Mouse (Mus musculus) layer of hippocampus, adult 8-10 months (tissue): ENCODE measurements at regions not wholly inside any gene's neighbourhood (a gene's known extent, or its start where the extent isn't known, plus 50 kb on each side); places are given as distances from the start of the nearest gene placed in this dataset.

Source experiments
- DNase-seq, 2 experiments: peaks; one replicate each; pipeline ENCODE4 v3.0.0; 2022; ENCODE audit warnings: low spot score in 2 of 2

DNA sequence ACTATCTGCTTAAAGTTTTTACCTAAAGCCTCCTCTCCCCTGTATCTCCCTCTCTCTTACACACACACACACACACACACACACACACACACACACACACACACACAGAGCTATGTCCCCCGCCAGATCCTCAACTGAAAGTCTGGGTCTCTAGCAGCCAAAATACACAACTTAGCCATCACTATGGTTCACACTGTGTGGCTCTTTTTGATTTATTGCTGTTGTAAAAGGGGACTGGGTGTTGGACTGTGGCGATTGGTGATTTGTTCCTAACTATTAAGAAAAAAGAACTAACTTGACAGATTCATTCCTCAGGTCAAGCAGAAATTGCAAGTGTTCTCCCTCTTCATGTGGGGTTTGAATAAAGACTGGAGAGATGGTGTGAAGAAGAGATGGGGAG lies 278.2 kb downstream of the Ccdc91 start:
- no peak for DNase-seq

DNA sequence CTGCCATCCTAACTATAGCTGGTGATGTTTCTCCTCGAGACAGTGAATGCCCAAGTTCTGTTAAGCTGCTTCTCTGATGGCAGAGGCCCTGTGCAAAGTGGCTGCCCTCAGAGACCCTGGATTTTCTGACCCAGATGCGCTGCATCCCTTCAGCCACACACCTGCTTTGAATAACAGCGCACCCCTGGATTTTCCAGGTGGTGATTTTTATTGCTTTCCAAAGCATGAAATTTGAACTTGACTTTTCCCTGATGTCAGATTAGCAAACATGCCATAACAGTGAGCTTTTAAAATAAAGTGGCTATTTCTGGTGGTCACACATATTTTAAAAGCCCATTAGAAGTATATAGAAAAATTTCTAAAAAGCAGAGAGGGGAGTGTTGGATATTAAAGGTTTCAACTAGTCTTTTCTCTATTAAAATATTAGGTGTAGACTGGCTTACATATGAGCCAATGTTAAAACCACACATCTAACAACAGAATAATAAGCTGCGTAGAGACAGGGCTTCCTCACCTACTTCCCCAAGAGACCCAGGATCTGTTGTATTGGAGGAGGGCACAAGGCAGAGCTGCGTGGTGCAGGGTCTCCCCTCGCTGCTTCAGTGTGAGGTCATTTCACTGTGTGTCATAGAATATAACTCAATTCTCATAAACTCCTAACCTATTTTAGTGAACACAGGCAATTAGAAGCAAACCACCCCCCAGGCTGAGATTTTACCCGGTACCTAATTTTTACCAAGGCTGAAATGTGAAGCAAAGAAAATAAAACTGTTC lies 280.3 kb downstream of the Ccdc91 start:
- no peak for DNase-seq

DNA sequence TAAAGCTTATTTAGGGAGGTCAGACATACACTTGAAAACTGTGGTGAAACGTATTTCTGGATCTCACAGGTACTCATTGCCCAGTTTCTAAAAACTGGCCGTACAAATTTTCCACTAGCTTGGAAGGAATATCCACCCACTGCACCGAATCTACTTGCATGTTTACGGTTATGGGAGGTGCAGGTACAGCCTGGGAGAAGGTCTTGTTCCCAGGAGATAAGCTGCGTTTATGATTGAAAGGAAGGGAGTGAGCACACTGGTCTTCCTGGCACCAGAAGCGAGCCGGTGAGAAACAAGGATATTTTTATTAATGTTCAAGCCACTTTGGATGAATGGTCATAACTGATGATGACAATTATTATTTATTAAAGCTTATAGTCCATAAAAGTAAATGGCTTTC lies 283.9 kb downstream of the Ccdc91 start:
- DNase-seq = no peak

DNA sequence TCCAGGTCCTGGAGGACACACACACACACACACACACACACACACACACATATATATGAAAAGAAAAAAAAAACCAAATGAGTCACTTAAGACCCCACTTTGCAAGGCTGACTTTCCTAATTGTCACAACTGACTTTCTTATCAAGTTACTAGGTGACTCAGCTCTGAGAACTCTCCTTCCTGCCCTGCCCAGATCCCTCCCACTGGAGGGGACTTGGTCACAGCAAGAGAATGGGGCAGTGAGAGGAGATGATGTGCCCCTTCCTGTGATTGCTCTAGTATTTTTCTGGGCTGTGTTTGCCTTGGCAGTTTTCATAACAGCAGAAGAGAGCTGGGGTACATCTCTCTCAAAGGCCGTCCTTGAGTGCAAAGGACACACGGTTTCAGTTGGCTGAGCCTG lies 284.5 kb downstream of the Ccdc91 start:
- no peak for DNase-seq

DNA sequence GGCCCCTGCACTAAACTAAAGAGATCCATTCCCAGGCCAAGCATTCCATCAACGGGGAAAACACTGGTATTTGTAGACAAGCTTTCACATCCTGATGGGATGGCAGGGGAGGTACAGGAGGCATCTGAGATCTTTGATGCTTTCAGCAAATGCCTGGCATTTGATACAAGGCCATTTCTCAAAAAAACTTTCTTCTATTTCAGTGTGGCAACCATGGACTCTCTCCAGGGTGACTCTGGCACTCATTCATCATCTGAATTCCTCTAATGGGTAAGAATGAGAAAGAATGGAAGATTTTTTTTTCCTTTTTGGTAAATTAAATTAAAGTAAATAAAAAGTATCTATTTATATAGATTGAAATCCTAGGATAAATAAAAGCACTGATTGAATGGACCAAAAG lies 281.8 kb upstream of the Far2 start:
- no peak for DNase-seq

DNA sequence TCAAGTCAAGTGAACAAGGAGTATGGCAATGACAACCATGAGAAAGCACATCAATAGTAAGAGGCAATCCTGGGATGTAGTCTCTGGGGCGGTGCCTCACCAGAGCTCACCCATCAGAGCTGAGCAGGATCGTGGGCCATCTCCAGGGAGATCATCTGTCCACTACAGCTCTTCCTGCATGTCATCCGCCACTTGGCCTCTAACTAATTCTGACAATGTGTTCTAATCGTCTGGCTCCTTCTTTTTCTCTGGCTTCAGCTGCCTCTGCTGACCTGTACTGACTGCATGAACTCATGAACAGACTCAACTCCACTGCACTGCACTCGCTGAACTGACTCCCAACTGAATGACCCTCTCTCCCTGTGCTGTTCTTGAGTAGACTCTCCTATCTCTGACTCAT lies 277.9 kb upstream of the Far2 start:
- DNase-seq = no peak

DNA sequence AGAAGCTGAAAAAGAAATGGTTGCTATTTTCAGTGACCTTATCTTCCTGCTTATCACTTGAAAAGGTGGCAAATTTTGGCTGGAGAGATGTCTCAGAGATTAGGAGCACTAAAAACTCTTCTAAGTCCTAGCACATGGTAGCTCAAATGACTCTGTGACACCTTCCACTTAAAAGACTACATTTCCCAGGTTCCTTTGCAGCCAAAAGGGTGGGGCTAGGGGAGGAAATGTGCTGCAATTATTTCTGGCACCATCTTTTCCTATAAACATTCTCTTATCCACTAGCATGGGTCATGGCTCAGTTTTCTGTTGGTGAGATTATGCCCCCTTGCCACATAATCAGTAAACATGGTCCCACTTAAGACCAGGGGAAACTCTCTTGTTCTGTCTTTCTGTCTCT lies 277.0 kb upstream of the Far2 start:
- DNase-seq = no peak

DNA sequence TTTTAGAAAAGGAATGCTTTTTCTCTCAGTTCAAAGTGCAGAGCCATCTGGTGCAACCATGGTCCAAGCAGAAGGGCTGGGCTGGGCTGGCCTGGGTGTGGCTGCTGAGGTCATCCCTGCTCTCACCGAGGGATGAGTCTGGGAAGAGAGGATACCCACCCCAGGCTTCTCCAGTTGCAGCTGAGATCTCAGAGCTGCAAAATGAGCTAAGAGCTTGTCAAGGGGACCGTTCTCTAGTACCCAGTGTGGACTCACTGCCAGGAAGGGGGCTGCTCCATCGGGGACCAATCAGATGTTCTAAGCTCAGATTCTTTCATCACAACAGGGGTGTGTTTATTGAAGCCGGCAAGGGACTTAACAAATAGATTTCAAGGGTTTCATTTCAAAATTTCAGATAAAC lies 275.6 kb upstream of the Far2 start:
- no peak for DNase-seq

DNA sequence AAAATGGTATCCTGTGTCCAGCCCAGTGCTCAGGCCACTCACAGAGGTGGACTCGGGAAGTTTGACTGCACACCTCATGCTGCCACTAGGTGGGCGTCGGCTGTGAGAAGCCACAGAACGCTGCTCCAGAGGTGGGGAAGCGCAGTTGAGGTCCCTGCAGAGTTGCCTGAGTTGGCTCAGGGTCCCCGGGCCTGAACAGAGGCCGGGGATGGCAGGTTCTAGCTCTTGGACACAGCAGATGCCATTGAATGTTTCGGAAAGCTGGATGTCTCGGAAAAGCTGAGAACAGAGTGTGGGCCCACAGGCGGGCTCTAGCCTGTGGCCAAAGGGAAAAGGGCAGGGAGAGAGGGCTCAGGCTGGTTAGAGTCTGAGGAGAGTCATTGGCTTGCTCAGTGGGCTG lies 273.2 kb upstream of the Far2 start:
- no peak for DNase-seq

DNA sequence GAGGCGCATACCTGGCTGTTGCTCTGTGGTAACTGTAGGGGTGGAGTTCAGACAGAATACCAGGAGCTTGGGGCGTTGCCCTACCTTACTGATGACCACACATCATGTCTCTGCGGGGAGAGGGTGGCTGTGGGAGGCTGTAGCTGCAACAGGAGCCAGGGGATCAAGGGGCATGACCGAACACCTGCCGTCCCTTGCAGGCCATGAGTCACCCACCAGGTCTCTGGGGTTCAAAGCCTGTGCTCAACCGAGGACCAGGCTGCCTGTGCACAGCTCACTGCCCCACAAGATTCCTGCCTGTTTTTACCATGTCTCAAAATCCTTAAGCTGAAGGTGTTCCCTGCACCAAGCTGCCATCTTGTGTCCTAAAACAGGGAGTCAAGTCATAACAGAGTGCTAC lies 272.4 kb upstream of the Far2 start:
- no peak for DNase-seq

DNA sequence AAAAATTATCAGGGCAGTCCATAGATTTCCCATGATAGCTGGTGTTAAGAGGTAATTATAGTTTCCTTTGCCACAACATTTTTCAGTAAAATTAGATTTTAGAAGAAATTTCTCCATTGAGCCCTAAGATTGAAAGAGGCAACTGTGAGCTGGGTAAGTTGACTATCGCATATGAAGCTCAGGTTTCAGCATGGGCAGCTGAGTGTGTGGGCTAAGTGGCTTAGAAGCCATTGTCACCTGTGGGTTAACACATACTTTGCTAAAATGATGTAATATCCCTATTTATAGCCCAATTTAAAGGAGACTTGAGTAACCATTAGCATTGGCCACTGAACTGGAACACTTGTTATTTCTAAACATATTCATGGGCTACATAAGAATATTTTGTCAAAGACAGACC lies 267.6 kb upstream of the Far2 start:
- DNase-seq = no peak

DNA sequence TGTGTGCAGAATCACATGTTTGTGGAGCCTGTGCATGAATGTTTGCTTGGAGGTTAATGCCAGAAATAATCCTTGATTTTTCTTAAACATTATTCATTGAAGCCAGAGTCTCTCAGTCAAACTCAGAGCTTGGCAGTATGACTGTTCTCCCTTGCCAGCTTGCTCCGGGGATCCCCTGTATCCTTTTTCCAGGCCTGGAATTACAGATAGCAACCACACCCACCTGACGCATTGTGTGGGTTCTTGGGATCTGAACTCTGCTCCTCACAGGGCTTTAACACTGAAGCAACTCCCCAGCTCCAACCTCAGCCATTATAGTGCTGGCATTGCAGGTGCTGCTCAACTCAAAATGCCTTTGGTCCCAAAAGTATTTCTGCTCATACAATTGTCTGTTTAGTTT lies 262.8 kb upstream of the Far2 start:
- no peak for DNase-seq

DNA sequence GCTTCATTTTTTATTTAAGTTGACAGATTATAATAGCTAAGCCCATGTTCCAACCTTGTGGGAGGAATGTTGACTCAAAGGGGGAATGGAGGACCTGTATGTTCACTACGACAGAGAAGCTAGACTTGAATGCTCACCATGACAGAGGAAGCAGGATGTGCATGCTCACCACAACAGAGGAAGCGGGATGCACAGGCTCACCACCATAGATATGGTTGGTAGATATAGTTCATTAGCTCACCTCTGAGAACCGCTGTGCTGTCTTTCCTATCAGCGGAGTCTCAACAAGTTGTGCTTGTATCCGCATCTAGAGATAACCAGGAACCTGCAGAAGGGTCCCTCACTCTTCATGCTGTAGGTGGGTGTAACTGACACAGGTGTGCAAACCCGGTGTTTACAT lies 262.2 kb upstream of the Far2 start:
- DNase-seq = no peak

DNA sequence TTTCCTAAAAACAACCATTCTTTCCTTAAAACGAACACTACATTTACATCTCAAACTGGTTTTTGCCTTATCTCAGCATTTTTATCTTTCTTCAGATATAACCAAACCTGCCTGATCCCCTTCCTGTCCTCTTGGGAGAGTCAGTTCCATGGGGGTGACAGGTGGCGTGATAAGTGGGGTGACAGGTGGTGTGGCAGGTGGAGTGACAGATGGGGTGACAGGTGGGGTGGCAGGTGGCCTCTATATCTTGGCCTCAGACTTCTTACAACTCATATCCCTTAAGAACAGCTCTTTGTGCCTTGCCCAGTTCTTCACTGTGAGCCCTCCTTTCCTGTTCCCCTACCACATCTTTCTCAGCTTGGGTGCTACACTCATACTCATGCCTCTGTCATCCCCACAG lies 259.0 kb upstream of the Far2 start:
- DNase-seq = no peak

DNA sequence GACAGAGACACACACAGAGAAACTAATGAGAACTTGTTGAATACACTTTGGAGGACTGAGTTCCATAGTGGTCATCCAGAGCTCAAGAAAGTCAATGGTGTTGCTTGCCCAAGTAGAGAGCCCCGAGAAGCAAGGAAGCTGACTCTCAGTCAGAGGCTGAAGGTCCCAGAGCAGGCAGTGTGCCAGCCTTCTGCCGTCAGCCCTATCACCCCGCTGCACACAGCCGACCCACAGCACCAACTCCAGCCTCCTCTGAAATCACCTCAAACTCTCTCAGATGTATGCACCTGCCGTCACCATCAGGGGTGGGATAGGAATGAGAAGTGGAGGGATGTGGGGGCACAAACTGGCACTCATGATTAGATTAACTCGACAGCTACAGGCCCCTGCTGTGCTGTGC lies 257.9 kb upstream of the Far2 start:
- DNase-seq = no peak

DNA sequence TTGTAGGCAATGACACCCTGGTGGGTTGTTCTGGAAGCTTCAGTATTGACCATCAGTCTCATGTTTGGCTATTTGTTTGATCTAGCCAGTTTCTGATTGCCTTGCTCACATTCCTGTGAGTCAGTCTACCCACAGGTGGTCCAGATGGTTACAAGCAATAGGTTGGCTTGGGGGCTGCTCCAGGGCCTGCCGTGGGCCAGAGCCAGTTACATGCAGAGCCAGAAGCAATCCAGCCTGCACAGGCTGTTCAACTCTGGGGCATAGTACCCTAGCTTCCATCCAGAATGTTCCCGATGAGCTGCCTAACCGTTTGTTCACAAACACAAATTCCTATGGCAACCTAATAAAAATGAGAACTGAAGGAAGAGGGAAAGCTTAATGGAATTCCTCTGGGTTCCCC lies 253.2 kb upstream of the Far2 start:
- peak in 1 of 2 experiments; percentile 11 for DNase-seq

DNA sequence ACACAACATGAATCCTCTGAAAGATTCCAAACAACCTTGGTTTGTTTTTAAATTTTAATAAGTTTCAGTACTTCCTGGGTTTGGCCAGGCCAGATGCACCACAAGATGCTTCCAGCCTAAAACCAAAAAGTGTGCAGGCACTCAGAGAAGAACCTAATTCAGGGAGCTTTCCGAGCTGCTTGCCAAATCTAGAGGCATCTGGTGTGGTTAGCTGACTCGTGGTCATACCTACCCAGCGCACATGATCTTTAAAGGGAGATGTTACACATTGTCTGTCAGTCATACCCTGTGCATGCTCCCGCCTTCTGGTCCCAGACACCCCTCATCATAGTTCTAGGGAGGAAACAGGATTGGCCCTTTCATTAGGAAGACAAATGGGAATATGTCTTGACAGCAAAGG lies 252.7 kb upstream of the Far2 start:
- DNase-seq = no peak

DNA sequence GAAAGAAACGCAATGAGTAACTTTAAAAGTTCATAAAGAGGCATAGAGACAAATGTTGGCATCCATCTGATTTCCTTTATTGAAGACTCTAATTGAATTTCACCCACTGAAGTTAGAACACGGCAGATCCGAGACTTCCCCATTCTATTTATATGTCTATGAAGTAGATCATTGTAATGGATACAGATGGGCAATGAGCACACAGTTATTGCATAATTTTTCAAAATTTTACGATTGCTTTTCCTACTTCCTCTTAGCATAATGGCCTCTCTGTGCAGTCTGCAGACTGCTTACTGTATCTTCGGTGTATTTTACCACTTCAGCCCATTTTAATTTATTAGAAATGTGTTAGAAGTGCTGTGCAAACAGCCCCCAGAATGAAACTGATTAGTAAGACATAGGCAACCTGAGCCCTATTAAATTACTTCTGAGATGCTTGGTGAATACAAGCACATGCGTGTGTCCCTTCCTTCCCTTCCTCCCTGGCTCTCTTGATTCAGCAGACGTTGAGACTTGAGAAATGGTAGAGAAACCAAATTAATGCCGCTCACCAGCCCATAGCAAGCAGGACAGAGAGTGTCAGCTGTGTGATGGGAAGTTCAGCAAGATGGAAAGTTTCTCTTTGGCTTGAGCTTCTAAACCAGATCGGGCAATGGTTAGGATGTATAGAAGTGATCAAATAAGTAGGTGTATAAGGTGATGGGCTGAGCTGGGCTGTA lies 247.9 kb upstream of the Far2 start:
- no peak for DNase-seq

DNA sequence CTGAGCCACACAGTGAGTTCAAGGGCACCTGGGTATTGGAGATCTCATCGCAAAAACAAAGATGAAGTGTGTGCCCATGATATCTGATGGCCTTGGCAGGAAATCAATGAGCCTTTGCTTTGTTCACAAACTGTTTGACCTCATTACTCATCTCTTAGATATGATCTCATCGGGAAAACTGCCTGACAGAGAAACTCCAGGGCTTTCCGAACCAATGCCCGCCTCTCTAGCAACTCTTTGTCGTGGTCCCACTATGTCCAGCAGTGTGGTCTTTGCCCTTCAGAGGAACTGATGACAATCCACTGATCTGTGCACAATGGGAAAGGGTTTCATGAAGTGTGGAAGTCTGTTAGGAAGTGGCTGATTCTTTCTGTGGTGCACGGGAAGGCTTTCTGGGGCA lies 247.2 kb upstream of the Far2 start:
- DNase-seq = no peak

DNA sequence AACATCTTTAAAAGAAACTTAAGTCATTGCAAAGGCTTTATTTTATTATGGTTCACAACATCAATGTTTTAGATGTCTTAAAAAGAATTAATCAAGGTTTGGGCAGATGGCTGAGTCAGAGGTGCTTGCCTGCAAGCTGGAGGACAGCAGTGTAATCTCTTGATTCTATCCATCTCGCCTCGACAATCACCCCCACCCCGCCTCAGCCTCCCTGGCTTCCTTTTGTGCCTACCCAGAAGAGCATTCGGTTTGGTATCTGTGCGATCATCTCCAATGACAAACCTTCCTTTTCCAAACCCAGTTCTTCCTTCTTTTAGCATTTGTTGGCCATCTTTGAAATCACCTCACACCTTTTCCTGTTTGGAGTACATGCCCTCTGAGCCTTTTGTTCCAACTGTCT lies 246.2 kb upstream of the Far2 start:
- DNase-seq = no peak

DNA sequence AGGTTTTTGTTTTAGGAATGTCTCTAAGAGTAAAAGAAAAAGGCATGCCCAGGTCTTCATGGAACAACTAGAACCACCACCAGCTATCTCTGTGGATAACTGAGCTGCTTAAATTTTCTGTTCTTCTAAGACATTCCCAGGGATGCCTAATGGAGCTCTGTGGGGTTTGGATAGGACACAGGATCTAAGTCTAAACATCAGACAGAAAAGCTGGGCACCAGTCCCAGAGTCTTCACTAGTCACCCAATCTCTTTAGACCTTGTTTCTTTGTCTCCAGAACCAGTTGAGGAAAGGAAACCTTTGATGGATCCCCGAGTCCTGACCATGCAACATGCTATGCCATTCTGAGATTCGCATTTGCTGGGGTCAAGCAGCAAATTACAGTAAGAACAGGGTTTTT lies 243.2 kb upstream of the Far2 start:
- DNase-seq = no peak

DNA sequence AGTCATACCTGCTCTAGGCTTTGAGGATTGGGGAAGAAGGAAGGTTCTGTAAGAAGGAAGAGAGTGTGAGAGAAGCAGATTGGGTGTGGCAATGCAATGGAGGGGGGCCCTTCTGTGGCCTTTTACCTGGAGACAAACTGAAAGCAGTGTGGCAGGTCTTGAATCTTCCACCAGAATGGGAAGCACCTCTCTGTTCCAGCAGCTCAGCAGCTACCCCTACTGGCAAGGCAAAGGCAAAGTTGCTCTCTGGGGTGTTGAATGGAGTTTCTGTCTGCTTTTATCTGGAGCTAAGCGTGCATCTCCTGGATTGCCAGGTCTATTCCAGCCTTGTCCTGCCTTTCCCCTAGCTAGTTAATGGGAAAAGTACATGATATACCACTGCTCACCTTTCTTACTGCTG lies 236.3 kb upstream of the Far2 start:
- DNase-seq = peak; percentile 13 to 56

DNA sequence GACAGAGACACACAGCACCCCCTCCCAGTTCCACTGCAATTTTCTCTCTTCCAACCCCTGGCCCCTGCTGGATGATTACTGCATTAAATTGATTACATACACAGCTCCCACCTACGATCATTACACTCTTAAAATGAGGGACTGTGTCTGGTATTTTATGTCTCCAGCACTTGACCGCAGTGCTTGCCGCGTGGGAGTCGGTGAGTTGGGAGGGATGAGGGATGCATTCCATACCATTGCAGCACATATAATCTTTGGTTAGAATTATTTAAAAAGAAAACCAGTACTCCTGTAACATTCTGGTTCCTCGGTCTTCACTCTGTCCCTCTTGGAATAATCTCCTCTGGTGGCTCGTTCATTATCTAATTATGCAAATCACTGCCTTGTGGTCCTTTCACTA lies 230.2 kb upstream of the Far2 start:
- DNase-seq = no peak
